1 mouse cellular context compared by ENCODE assay signal in the genomic region with DNA sequence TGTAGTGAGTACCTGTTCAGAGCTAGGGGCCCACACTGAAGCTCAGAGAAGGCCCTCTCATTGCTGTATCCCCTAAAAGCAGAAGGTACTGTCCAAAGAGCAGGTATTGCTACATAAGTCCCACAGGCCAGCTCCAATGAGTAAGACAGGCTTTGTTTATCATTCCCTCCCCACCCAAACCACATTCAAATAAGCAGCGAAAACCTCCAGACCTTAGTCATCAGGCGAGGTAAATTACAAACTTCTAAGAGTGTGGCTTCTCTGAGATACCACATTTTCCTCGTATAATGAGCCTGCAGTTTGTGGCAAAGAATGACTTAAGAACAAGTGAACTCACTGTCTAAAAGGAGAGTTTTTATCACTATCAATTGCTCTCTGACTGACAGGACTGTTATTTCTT.
TF ChIP-seq lines count a peak whose summit lies in the region.

No protein-coding gene starts in this region.

TF ChIP-seq in CH12.LX, 34 proteins besides CTCF, POLR2A, EP300 and RAD21 (continued from another document):
- TF ChIP-seq MEF2A (IDR thresholded peaks at IDR 0.05; ENCODE audit: borderline replicate concordance, low read depth, low read length) (peak; percentile 67; the same call in 1 of the 2 replicates), ELF1 (IDR thresholded peaks at IDR 0.05; ENCODE audit: low read depth, low read length) (no peak), IRF4 (IDR thresholded peaks at IDR 0.05; ENCODE audit: low read depth, low read length) (peak; percentile 84), SMC3 (IDR thresholded peaks at IDR 0.05; ENCODE audit: low read depth, low read length) (no peak), NRF1 (IDR thresholded peaks at IDR 0.05; ENCODE audit: low read depth, low read length) (no peak), E2F4 (IDR thresholded peaks at IDR 0.05; ENCODE audit: insufficient replicate concordance, low read depth, low read length) (no peak), MAFK (IDR thresholded peaks at IDR 0.05; ENCODE audit: insufficient replicate concordance, low read length) (peak; percentile 74), TCF12 (IDR thresholded peaks at IDR 0.05; ENCODE audit: low read depth, low read length) (peak; percentile 40; the same call in 1 of the 2 replicates), PAX5 (IDR thresholded peaks at IDR 0.05; ENCODE audit: low read length) (no peak), CHD1 (IDR thresholded peaks at IDR 0.05; ENCODE audit: low read depth, low read length) (no peak), BHLHE40 (IDR thresholded peaks at IDR 0.05; ENCODE audit: low read depth, low read length) (peak; percentile 62), JUN (IDR thresholded peaks at IDR 0.05; ENCODE audit: insufficient read depth, low read depth, low read length) (peak; percentile 46; the same call in 1 of the 2 replicates), JUND (conservative IDR thresholded peaks at IDR 0.05; ENCODE audit: low read depth, low read length) (peak; percentile 30; the same call in 1 of the 2 replicates), ZNF384 (IDR thresholded peaks at IDR 0.05; ENCODE audit: low read depth, low read length) (no peak), ETS1 (conservative IDR thresholded peaks at IDR 0.05; ENCODE audit: low read depth, low read length) (peak; percentile 66; the same call in 1 of the 2 replicates)
